Mouse (Mus musculus) CH12F3 (cell line): ENCODE data around the gene Trim28.

Source experiments
- in situ Hi-C: fragments of 300-500 bp; cut with MboI; formaldehyde crosslinking; loops from 2 replicates; pipeline ENCODE4 v1.14.3; 2020; ENCODE audit warnings: low sequenced_read_pairs

Gene Trim28

GRCm38 (mm10) chr7:12998851-12999250 is at the start of gene Trim28:
Trim28 (plus strand) TSS chr7:12999114.
- in situ Hi-C loops, result no loop called here

GRCm38 (mm10) chr7:12949872-12950229 is 49.1 kb upstream of the Trim28 start:
- in situ Hi-C loops, result no loop called here

GRCm38 (mm10) chr7:12954896-12955295 is 44.0 kb upstream of the Trim28 start:
- in situ Hi-C loops, result no loop called here

DNA sequence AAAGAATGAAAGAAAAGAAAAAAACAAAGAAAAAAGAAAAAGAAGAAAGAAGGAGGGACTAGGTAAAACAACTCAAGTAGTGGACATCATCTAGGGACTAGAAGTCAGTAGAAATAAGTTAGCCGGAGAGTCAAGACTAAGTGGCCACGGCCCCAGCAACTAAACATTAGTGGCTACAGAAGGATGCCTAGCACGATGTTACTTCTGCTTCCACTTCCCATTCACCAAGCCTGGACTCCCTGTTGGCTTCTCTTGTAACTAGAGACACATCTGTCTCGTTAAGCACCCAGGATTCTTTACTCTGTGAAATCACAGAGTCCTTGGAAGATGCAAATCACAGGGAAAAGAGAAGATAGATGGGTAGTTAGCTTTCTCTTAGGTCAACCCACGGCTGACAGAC is 41.4 kb upstream of the Trim28 start:
- in situ Hi-C loops, result no loop called here

GRCm38 (mm10) chr7:12958948-12959347 is 40.0 kb upstream of the Trim28 start:
- in situ Hi-C loops, result no loop called here

GRCm38 (mm10) chr7:12959718-12960117 is 39.2 kb upstream of the Trim28 start:
- in situ Hi-C loops, result no loop called here

DNA sequence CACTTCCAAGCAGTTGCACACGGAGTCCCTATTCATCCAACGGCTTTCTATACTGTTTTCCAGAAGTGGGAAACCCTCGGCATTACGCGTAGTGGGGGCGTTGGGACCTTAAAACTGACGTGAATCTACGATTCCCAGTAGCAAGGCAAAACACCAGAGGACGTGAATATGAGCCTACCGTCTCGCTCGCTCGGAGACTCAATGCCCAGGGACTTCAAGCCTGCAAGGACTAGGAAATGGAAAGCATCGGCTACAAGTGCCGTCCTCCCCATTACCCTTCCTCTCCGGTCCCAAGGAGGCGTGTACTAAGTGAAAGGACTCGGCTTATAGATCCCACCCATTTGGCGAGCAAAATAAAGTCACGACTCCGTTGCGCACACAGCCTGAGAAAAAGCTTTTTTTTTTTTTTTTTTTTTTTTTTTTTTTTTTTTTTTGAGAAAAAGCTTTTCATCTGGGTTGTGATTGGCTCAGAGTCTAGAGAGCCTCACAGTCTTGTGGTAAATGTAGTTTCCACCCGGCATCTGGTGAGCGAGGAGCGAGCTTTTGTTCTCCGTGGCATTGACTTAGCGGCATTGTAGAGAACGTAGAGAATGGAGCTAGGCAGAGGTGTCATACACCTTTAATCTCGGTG is 37.3 kb upstream of the Trim28 start:
- in situ Hi-C loops, result no loop called here

- in situ Hi-C loops, result no loop called here
Measured at GRCm38 (mm10) chr7:12965678-12966091, 33.2 kb upstream of the Trim28 start, which contains the start of gene Zfp324. Zfp324 (plus strand) TSS chr7:12965838.

GRCm38 (mm10) chr7:12966104-12966845 is 32.6 kb upstream of the Trim28 start:
- in situ Hi-C loops, result no loop called here

DNA sequence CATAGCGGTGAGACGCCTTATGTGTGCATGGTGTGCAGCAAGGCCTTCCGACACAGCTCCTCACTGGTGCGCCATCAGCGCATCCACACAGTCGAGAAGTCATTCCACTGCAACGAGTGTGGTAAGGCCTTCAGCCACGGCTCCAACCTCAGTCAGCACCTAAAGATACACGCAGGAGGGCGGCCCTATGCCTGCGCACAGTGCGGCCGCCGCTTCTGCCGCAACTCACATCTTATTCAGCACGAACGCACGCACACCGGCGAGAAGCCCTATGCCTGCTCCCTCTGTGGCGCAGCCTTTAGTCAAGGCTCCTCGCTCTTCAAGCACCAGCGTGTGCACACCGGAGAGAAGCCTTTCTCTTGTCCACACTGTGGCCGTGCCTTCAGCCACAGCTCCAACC is 28.0 kb upstream of the Trim28 start:
- in situ Hi-C loops, result no loop called here

GRCm38 (mm10) chr7:12977682-12978389 is 21.1 kb upstream of the Trim28 start, which contains the start of gene Zfp446:
Zfp446 (plus strand) TSS chr7:12977848.
- in situ Hi-C loops, result no loop called here

DNA sequence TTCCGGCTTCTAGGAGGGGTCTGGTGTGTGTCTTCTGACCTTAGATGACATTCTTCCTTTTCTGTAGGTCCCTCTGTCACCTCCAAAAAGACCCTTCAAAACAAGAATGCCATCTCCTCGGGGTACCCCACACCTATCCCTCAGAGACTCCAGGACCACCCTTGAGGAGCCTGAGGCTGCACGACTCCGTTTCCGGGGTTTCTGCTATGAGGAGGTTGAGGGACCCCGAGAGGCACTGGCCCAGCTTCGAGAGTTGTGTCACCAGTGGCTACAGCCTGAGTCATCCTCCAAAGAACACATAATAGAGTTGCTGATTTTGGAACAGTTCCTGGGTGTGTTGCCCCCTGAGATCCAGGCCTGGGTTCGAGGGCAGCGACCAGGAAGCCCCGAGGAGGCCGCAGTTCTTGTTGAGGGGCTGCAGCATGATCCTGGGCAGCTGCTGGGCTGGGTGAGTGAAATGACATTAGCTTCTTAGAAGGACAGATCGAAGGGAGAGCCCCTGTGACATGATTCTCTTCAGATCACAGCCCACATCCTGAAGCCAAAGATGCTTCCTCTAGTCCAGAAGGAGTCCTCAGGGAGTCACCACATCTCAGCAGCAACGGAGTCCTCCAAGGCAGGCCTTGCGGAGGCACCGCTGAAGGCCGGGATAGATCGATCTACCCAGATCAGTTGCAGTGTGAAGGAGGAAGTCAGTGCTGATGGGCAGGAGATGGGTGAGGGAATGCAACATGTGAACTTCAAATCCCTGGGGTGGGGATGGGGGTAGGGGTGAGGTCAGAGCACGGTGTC is 19.8 kb upstream of the Trim28 start:
- in situ Hi-C loops, result no loop called here

GRCm38 (mm10) chr7:12979776-12980175 is 19.1 kb upstream of the Trim28 start:
- in situ Hi-C loops, result no loop called here

DNA sequence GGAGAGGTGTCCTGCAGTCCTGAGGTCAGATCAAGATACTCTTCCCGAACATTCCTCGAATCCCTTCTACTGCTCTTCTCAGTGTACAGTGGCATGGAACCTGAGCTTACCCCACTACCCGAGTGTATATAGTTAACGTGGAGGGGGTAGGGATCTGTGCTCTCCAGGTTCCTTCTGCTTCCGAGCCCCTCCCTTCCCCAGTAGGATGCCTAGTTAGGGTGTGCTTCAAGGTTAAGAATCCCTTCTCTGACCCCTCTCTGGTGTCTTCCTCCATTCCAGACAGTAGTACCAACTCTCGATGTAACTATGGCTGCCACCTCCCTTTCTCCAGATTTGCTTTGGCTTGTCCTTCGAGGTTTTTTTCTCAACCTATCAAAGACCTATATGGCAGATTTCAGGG is 18.6 kb upstream of the Trim28 start:
- in situ Hi-C loops, result no loop called here

DNA sequence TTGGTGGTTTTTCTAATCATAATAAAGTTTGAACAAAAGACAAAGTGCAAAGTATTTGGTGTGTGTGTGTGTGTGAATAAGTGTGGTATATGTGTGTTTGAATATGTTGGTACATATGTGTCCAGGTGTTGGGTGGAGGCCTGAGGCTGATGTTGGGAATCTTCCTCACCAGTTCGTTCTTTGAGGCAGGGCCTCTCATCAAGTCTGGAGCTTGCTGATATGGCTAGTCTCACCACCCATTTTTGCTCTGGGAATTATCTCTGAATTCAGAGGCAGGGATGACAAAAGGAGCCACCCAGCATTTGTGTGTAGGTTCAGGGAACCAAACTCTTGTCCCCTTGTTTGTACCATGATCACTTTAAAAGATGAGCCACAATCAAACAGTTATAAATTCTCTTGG is 13.2 kb upstream of the Trim28 start:
- in situ Hi-C loops, result no loop called here

DNA sequence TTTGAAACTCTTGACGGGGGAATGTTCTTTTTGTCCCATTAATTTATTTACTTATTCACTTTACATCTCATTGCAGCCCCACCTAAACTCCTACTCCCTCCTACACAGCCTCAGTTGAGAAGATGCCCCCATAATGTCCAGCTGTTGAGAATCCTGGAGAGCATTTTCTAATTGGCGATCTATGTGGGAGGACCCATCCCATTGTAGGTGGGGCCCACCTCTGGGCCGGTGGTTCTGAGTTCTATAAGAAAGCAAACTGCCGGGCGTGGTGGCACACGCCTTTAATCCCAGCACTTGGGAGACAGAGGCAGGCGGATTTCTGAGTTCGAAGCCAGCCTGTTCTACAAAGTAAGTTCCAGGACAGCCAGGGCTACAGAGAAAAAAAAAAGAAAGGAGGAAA is 12.0 kb upstream of the Trim28 start:
- in situ Hi-C loops, result no loop called here

- in situ Hi-C loops, result no loop called here
Measured at GRCm38 (mm10) chr7:12987409-12988189, 11.3 kb upstream of the Trim28 start.

GRCm38 (mm10) chr7:12992222-12992621 is 6.7 kb upstream of the Trim28 start:
- in situ Hi-C loops, result no loop called here

DNA sequence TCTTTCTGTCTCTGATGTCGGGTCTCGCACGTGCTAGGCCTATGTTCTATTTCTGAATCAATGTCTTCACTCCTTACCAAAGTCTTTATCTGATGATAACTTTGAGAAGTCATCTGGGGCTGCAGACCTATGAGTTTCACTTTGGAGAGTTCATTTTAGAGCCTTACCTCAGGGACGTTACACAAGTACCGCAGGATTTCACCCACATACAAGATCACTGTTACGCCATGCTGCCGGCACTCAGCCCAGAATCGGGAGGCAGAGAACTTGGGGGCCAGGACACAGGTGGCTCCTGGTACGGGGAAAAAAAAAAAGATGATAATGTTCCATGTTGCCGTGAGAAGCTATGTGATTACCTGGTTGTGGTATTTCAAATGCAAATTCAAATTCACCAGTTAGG is 5.8 kb upstream of the Trim28 start:
- in situ Hi-C loops, result no loop called here

- in situ Hi-C loops, result no loop called here
Measured at GRCm38 (mm10) chr7:12995862-12996261, 3.1 kb upstream of the Trim28 start.
